Mouse (Mus musculus) olfactory bulb, adult 2 months (tissue): Measurements from ENCODE around the gene Ankrd11. TPM values are rescaled to one million over a fixed set of nuclear protein-coding genes. Genes with fewer than 3 reads are reported as not detected.
A peak's percentile ranks its signal among the peaks of the same experiment; 100 is the strongest.

Experiments used
- H3K27ac ChIP-seq: fragments of 200-500 bp; 2 replicates; pipeline ENCODE4 v1.5.1; 2012; ENCODE audit warnings: low read depth, low read length; ENCODE audit not compliant: insufficient read depth
- H3K4me1 ChIP-seq: fragments of 200-500 bp; 2 replicates; pipeline ENCODE4 v1.6.1; 2012; ENCODE audit warnings: low read length; ENCODE audit not compliant: control insufficient read depth, insufficient read depth
- H3K4me3 ChIP-seq: fragments of 200-500 bp; 2 replicates; pipeline ENCODE4 v1.5.1; 2012; ENCODE audit warnings: mild to moderate bottlenecking, low read depth, low read length, moderate library complexity; ENCODE audit not compliant: insufficient read depth
- CTCF ChIP-seq: fragments of 200-500 bp; IDR thresholded peaks from 2 replicates; pipeline ENCODE4 v1.5.1; 2012; ENCODE audit warnings: low read depth, mild to moderate bottlenecking, low read length, moderate library complexity; ENCODE audit not compliant: insufficient read depth
- POLR2A ChIP-seq: fragments of 200-500 bp; IDR thresholded peaks from 2 replicates; pipeline ENCODE4 v1.6.1; 2012; ENCODE audit warnings: mild to moderate bottlenecking, low read depth, low read length, moderate library complexity; ENCODE audit not compliant: insufficient read depth
- WGBS: fragments of 180-500 bp; shearing (Covaris S2); methylation state at CpG from one replicate; pipeline ENCODE4 v1.1.7; 2018; 5-methylcytosine and 5-hydroxymethylcytosine counted together
- polyA plus RNA-seq: library from polyadenylated mRNA; stranded (reverse); fragments of >200 nt; gene quantifications from 2 replicates; pipeline ENCODE4 v1.2.4, GENCODE M21; 2012; ENCODE audit warnings: low replicate concordance; ENCODE audit not compliant: missing spikeins, insufficient read depth, insufficient read length

Gene Ankrd11
- polyA plus RNA-seq = 219 and 228 TPM in 2 replicates

DNA sequence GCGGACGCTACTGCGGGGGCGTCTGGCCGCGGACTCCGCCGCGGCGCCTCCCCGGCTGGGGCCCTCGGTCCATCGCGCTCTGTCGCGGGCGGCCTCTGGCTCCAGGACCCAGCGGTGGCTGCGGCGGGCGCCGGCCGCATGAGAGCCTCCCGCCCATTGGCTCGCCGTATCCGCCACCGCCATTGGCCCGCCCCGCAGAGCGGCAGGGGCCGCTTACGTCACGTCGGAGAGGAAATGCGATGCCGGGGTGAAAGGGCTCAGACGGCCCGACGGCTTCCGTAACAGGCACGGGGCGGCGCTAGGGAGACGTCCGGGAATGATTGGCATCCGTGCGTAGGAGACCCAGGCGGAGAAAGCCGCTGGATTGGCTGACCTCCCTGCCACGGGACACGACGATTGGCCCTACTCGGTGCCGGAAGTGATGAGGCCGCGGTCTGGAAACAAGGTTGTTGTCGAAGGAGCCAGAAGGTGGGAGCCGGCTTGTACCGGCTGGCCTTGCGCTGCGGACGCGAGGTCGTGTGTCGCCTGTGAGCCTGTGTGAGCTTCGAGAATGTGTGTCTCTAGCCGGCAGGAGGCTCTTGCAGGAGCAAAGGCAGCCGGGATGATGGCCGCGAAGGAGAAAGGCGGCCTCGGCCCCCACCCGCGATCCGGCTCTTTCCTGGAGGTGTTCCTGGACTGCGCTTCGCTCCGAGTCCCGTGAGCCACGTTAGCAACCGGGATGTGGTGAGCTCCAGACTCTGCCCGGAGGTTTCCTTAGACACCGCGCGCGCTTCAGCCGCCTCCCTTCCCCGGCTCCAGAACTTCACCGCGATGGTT is at the start of gene Ankrd11:
Gene Ankrd11 (minus strand): TSS at position 120 of the 816 bp plus-strand sequence.
- under 1% methylated on average over 90 of the region's 91 CpGs for WGBS
- TF ChIP-seq CTCF (no peak), POLR2A (peak; percentile 90)
- peaks cover 8% of the 10 kb centered on the region for H3K4me1 ChIP-seq
- H3K27ac ChIP-seq = peak within 1 kb of the TSS; percentile 93
- peak within 1 kb of the TSS; percentile 91 for H3K4me3 ChIP-seq

DNA sequence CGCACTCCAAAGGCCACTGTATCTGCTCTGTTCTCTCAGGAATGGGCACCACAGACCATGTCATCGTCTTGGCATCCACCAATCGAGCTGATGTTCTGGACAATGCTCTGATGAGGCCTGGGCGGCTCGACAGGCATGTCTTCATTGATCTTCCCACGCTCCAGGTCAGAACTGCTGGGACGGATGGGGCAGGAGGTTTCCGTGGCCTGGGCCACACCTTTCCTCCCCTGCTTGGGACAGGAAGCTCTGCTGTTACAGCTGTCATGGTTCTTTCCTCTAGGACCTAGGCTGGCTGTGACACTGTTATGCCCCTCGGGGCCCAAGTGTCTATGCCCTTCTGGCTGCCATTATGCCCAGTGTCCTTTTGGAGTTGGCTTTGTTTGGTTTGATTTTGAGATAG is 45.2 kb upstream of the Ankrd11 start:
- Histone ChIP-seq H3K4me3 (no peak overlapping the region), H3K27ac (no peak overlapping the region), H3K4me1 (peaks cover 18% of the 10 kb centered on the region)
- no peak for TF ChIP-seq CTCF
- TF ChIP-seq POLR2A = no peak
- 89% methylated on average over 9 of the region's 9 CpGs for WGBS

DNA sequence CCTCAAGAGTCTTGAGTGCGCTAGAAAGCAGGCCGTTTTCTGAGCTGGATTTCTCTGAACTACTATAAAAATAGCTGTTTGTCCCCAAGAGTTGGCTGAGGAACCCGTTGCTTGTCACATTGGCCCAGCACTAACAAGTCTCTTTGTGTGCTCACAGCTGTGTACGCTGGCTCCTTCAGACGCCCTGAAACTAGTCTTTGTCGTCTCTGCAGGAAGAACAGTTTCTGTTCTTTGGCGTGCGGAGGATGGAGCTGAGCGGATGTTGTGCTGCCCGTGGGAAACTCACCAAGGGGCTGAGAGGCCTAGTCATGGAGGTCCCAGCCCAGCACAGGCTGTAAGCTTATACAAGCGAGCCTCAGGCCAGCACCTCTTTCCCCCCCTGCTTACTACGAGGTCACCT is 41.5 kb upstream of the Ankrd11 start:
- no peak for TF ChIP-seq POLR2A
- TF ChIP-seq CTCF = no peak
- Histone ChIP-seq H3K27ac (peak overlapping the region; percentile 96), H3K4me1 (peaks cover 18% of the 10 kb centered on the region), H3K4me3 (no peak overlapping the region)
- 35% methylated on average over 12 of the region's 12 CpGs for WGBS

DNA sequence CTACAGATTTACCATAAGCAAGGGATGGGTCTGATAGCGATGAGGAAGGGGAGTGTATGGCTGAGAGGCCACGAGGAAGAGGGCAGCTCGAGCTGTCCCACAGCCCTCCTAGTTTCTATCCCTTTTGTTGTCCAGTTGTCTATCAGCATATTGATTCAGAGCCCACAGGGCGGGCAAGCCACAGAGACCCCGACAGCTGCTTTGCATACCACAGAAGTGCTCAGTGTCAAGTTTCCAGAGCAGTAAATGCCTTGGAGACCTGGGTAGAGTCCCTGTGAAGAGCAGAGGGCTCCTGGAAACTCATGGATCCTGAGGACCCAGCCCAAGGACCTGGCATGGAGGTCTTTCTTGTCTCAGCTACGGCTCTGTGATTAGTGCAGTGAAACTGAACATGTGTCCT is 40.9 kb upstream of the Ankrd11 start:
- peaks cover 18% of the 10 kb centered on the region for H3K4me1 ChIP-seq

DNA sequence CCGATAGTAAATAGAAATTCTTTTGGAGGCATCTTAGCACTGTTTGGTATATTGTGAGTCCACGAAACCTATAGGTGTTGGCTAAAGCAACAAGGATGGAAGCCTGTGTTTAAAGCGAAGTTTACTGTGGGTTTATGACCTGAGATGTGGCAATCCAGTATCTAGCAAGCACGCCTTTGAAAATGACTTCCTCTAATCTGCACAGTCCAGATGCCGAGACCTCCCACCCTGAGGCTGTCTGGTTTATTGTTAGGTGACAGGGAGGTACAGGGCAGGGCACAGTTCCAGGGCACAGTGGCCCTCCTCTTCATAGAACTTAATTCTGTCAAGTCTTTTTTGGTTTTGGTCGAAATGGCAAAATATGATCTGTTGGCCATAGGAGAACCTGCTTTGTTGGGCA is 35.1 kb upstream of the Ankrd11 start:
- no peak overlapping the region for H3K27ac ChIP-seq
- no peak overlapping the region for H3K4me3 ChIP-seq
- 93% methylated on average over 6 of the region's 6 CpGs for WGBS
- H3K4me1 ChIP-seq = no peaks in the 10 kb centered on the region
- TF ChIP-seq POLR2A (no peak), CTCF (no peak)

More for the DNA sequence above, 40.9 kb upstream of the Ankrd11 start:
- Histone ChIP-seq H3K27ac (peak overlapping the region; percentile 92), H3K4me3 (no peak overlapping the region)
- 75% methylated on average over 6 of the region's 6 CpGs for WGBS
- TF ChIP-seq POLR2A (no peak), CTCF (no peak)

DNA sequence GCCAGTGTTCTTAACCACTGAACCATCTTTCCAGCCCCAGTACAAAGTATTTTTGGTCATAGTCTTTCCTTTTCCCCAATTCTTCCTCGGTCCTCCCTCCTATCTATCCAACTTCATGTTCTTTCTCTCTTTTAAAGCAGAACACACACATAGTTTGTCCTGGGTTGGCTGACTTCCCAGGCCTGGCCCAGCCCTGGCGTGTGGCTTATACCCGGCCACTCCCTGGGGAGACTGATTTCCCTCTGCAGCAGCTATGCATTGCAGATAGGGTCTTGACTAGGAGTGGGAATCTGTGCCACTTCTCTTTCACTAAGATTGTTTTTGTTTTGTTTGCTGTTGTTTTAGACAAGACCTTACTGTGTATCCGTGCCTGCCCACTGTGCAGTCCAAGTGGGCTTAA is 29.1 kb upstream of the Ankrd11 start:
- no peak overlapping the region for H3K27ac ChIP-seq
- peaks cover 3% of the 10 kb centered on the region; the same call in 1 of the 2 replicates for H3K4me1 ChIP-seq
- WGBS = 39% methylated on average over 4 of the region's 4 CpGs
- H3K4me3 ChIP-seq = no peak overlapping the region
- TF ChIP-seq POLR2A = no peak
- no peak for TF ChIP-seq CTCF

DNA sequence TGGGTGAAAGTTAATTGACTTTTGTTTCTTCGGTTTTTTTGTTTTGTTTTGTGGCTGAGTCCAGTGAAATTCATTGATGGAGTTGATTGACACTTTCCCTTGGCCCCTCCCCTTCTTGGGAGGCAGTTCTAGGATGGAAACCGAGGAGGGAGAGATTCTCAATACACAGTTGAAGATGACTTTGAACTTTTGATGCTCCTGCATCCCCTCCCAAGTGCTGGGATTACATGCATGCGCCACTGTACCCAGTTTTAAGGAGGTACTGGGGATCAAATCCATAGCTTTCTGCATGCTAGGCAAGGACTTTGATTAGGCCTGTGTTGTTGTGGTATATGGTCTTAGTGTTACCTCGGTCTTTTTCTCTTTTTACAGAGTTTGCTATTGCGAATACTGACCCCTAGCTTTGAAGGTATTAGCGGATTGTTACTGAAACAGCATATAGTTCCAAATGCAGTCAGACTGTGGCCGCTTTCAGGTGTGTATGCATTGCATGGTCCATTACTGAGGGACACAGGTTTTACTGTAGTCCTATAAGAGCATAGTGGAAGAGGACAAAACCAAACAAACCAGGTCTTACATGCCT is 24.1 kb upstream of the Ankrd11 start:
- TF ChIP-seq CTCF = no peak
- TF ChIP-seq POLR2A = no peak
- H3K4me1 ChIP-seq = peaks cover 12% of the 10 kb centered on the region
- WGBS = 31% methylated on average over 7 of the region's 7 CpGs

DNA sequence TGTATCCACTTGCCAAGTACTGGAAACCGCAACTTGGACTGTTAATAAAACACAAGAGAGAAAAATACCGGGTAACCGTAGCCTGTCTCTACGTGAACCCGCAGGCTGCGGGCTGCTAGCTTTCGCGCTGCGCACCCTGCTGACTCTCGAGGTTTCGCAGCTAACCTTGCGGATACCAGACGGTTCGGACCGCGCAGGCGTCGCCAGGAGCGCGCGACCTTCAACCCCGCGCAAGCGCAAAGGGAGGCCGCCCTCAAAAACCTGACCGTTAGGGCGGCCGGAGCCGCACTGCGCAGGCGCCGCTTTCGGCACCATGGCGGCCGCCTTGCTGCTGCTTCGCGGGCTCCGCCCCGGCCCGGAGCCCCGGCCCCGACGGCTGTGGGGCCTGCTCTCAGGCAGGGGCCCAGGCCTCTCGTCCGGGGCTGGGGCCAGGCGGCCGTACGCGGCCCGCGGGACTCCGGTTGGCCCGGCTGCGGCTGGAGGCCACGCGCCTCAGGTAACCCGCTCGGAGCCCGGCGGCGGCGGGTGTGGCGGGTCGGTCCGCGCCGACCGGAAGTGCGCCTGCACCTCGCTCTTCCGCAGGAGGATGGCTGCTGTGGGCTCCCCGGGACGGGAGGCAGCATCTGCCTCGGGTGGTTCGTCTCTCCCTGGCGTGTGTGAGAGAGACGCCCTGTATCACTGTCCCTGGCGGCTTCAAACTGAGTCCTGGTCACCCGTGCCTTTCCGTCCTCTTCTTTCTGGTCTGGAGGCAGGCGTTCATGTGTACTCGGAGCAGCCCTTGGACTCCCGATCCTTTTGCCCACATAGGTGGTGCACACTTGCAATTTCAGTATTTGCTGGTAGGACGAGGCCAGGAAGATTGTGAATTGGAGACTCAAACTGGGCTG is 23.4 kb upstream of the Ankrd11 start:
- peak; percentile 82 for TF ChIP-seq POLR2A
- TF ChIP-seq CTCF = peak; percentile 43; the same call in 1 of the 2 replicates
- Histone ChIP-seq H3K27ac (peak overlapping the region; percentile 73), H3K4me1 (peaks cover 12% of the 10 kb centered on the region), H3K4me3 (peak overlapping the region; percentile 74)
- WGBS = under 1% methylated on average over 84 of the region's 84 CpGs

More for the DNA sequence above, 24.1 kb upstream of the Ankrd11 start:
- Histone ChIP-seq H3K27ac (no peak overlapping the region), H3K4me3 (peak overlapping the region; percentile 74)
